18 mouse cellular contexts compared by ENCODE assay signal in the genomic region with DNA sequence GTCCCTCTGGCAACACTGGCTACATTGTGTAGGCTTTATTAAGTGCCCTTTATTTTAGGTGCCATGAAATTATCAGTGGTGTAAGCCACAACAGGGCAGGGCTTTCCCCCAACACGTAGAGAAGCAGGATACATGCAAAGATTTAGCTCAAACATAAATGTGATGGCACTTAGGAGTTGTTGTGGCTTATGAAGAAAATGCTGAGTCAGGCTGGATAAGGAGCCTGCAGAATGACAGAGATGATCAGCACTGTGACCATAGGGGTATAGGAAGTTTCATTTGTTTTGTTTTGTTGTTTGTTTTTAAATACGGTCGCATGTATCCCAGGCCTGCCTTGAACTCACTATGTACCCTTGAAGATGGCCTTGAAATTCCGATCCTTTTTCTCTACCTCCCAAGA.
"Had no signal": no experiment of that assay in that cellular context is flagged by ENCODE, and none has a peak within 500 bp of the region (broad histone marks: within the 10 kb centered on the region; RNA-seq: fewer than 3 reads in every experiment).

No protein-coding gene starts in this region.

- DNase-seq: kidney, adult 2 months; kidney, postnatal 25 days; left cerebral cortex, postnatal 4 days; liver, postnatal 0 days; lung, embryonic 14.5 days; retina, postnatal 1 day; thymus, adult 18-20 months; thymus, postnatal 36 days had no signal

- H3K9me3 ChIP-seq: limb, embryonic 12.5 days; limb, embryonic 15.5 days; midbrain, embryonic 15.5 days; neural tube, embryonic 13.5 days had no signal

- H3K4me2 ChIP-seq: limb, embryonic 12.5 days; limb, embryonic 15.5 days; liver, embryonic 11.5 days; lung, embryonic 14.5 days; midbrain, embryonic 11.5 days; midbrain, embryonic 15.5 days; neural tube, embryonic 13.5 days had no signal

- H3K27ac ChIP-seq: kidney, postnatal 0 days; limb, embryonic 15.5 days; liver, embryonic 14.5 days; macrophage had no signal

- H3K4me3 ChIP-seq: limb, embryonic 12.5 days; limb, embryonic 15.5 days; midbrain, embryonic 15.5 days; myocyte; neural tube, embryonic 13.5 days had no signal

- H3K9ac ChIP-seq: limb, embryonic 12.5 days; limb, embryonic 15.5 days; liver, embryonic 14.5 days; liver, postnatal 0 days; lung, embryonic 14.5 days; midbrain, embryonic 15.5 days; neural tube, embryonic 13.5 days had no signal

- ATAC-seq: liver, postnatal 0 days had no signal

- H3K27me3 ChIP-seq: limb, embryonic 12.5 days; limb, embryonic 15.5 days; midbrain, embryonic 15.5 days; neural tube, embryonic 13.5 days had no signal
